Comparison of ENCODE assay signal across 13 mouse cellular contexts in genomic region chr8:78073821-78074220, GRCm38 (mm10).
"Had no signal": no experiment of that assay in that cellular context is flagged by ENCODE, and none has a peak within 500 bp of the region (broad histone marks: within the 10 kb centered on the region; RNA-seq: fewer than 3 reads in every experiment).

No protein-coding gene starts in this region.

- H3K36me3 ChIP-seq: limb, embryonic 13.5 days; midbrain, embryonic 15.5 days had no signal

- H3K27ac ChIP-seq: kidney, postnatal 0 days; limb, embryonic 13.5 days; midbrain, embryonic 15.5 days had no signal

- H3K27me3 ChIP-seq: midbrain, embryonic 15.5 days had no signal

- H3K9me3 ChIP-seq: limb, embryonic 13.5 days; midbrain, embryonic 15.5 days had no signal

- ATAC-seq: intestine, embryonic 16.5 days; lung, postnatal 0 days; midbrain, embryonic 15.5 days had no signal

- H3K9ac ChIP-seq: limb, embryonic 13.5 days; midbrain, embryonic 15.5 days had no signal

- DNase-seq: kidney, adult 2 months; left cerebral cortex, postnatal 4 days; lung, adult 2 months; lung, postnatal 36 days; right cerebral cortex, adult 18-20 months; right cerebral cortex, postnatal 25 days; thymus, postnatal 4 days had no signal

- H3K4me3 ChIP-seq: limb, embryonic 13.5 days; midbrain, embryonic 15.5 days had no signal

- H3K4me2 ChIP-seq: limb, embryonic 13.5 days; midbrain, embryonic 11.5 days; midbrain, embryonic 15.5 days had no signal
